Mouse (Mus musculus): Measurements from ENCODE around the gene Col18a1.

GRCm38 (mm10) chr10:77206565-77207079, 40.3 kb upstream of the Col18a1 start:
- no peak for TF ChIP-seq POLR2A (IDR thresholded peaks at IDR 0.05; ENCODE audit: borderline replicate concordance, extremely low read depth, low read depth, low read length)
- TF ChIP-seq CTCF (IDR thresholded peaks at IDR 0.05; ENCODE audit: insufficient read depth, low read length): no peak

Measured in lung, adult 2 months (tissue).